Mouse (Mus musculus): ENCODE results near the gene Fbxo47. TPM values are rescaled to one million over a fixed set of nuclear protein-coding genes. Genes with fewer than 3 reads are reported as not detected.

The Fbxo47 gene
- total RNA-seq, 2 experiments from 2014 or later: 1.2 to 1.8 TPM

- TF ChIP-seq CTCF (conservative IDR thresholded peaks at IDR 0.05): no peak
- Histone ChIP-seq H3K4me3 (no peak overlapping the region), H3K27ac (peak overlapping the region; percentile 33)
- no peak for DNase-seq (ENCODE audit: low spot score in 2 of 2)
Observed at GRCm38 (mm10) chr11:97822840-97823603, 60.9 kb downstream of the Fbxo47 start.

DNA sequence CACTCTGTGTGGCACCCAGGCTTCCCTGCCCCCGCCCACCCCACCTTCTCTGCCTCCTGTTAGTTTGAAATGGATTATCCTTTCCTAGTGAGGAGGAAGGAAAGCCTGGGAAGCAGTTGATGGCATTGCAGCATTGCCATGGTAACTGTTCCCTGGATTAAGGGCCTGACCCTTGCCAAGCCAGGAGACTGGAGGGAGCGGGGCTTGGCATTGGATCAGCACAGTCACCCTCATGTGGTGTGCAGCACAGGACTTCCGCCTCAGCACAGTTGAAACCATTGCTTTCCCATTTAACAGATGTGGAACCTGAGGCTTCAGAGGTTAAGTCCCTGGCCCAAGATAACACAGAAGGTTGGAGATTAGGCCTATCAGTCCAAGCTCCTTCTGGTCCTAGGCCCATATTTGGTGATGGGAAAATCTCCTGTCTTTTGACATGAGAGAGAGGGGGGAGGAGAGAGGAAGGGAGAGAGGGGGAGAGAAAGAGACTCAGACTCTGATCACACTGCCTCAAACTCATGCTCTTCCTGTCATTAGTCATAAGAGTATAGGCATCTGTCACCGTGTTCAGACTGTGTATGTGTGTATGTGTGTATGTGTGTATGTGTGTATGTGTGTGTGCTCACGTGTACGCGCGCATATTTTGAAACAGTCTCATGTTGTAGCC is 62.4 kb downstream of the Fbxo47 start:
- Histone ChIP-seq H3K4me3 (no peak overlapping the region), H3K27ac (peak overlapping the region; percentile 28; the same call in 1 of the 2 replicates)
- TF ChIP-seq CTCF (conservative IDR thresholded peaks at IDR 0.05): no peak
- no peak for DNase-seq (ENCODE audit: low spot score in 2 of 2)

- TF ChIP-seq CTCF (conservative IDR thresholded peaks at IDR 0.05): no peak
- Histone ChIP-seq H3K27ac (peak overlapping the region; percentile 21; the same call in 1 of the 2 replicates), H3K4me3 (no peak overlapping the region)
- DNase-seq (ENCODE audit: low spot score in 2 of 2): no peak
Observed at GRCm38 (mm10) chr11:97820840-97821239, 63.1 kb downstream of the Fbxo47 start.

- no peak for TF ChIP-seq CTCF (conservative IDR thresholded peaks at IDR 0.05)
- no peak for DNase-seq (ENCODE audit: low spot score in 2 of 2)
- Histone ChIP-seq H3K27ac (peak overlapping the region; percentile 53; the same call in 1 of the 2 replicates), H3K4me3 (no peak overlapping the region)
Observed at GRCm38 (mm10) chr11:97819923-97820322, 64.0 kb downstream of the Fbxo47 start.

DNA sequence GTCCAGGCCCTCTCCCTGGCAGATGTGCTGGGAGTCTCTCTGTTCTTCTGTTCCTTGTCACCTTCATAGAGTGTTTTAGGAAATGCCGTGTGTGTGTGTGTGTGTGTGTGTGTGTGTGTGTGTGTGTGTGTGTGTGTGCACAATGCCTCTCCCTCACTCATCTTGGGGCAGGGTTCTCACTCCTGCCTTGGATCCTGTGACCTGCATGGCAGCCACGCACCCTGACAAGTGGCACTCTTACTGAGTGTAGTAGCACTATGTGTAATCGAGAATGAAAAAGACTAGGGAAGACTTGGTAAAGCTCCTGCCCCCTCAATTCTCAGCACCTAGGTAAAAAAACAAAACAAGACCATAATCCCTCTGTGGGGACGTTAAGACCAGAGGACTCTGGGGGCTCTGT is 64.9 kb downstream of the Fbxo47 start:
- no peak overlapping the region for H3K4me3 ChIP-seq
- no peak for TF ChIP-seq CTCF (conservative IDR thresholded peaks at IDR 0.05)
- no peak for DNase-seq (ENCODE audit: low spot score in 2 of 2)
- peak overlapping the region; percentile 76 for H3K27ac ChIP-seq

DNA sequence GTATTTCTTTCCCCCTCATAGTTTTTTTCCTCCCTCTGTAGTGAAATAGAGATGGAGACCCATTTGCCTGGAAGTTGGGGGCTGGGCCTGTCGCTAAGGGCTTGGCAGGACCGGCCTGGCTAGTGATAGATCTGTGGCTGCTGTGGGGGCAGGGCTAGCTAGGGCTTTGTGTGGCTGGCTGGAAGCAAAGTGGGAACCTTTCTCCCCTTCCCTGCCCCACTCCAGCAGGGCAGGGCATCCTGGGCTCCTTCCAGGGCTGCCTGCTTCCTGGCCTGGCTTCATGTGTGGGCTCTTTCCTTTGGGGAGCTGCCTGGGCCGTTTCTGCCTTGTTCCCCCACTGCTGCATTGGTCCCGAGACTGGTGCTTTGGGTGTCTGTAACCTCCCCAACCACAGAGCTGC is 65.4 kb downstream of the Fbxo47 start:
- Histone ChIP-seq H3K4me3 (no peak overlapping the region), H3K27ac (peak overlapping the region; percentile 76)
- peak; percentile 41 to 67 for DNase-seq (ENCODE audit: low spot score in 2 of 2)
- no peak for TF ChIP-seq CTCF (conservative IDR thresholded peaks at IDR 0.05)

DNA sequence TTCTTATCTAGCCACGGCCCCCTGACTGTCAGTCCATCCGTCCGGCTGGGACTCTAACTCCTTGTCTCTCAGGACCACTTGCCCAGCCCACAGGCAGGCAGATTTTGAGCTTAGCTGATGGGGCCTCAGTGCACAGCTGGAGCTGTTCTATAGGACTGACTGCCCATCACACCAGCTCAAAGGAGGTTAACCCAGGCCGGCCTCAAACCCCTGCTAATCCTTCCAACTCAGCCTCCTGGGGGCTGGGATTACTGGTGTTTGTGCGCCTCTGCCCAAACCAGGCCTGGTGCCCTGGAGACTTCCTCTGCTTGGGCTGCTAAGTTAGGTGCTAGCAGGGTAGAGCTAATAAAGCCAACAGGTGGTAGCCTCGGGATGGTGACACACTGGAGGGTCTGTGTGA is 66.0 kb downstream of the Fbxo47 start:
- peak overlapping the region; percentile 76; the same call in 1 of the 2 replicates for H3K27ac ChIP-seq
- TF ChIP-seq CTCF (conservative IDR thresholded peaks at IDR 0.05): no peak
- H3K4me3 ChIP-seq: no peak overlapping the region
- DNase-seq (ENCODE audit: low spot score in 2 of 2): no peak

DNA sequence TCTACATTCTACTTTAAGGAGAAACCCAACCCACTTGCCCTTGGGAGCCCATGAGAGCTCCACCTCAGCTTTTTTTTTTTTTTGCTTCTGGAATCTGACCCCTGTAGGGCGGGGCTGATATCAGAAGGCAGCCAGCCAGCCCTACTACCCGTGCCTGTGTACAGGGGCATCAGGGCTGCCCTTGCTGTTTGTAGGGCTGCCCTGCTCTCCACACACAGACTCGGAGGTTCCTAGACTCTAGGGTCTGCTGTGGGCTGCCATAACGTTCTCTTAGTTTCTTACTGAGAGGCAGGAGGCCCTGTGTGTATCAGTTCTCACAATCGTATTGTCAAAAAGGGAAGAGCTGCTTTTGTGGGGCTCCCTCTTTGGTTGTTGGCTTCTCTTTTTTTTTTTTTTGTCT is 66.6 kb downstream of the Fbxo47 start:
- DNase-seq (ENCODE audit: low spot score in 2 of 2): no peak
- peak overlapping the region; percentile 76; the same call in 1 of the 2 replicates for H3K27ac ChIP-seq
- no peak for TF ChIP-seq CTCF (conservative IDR thresholded peaks at IDR 0.05)
- no peak overlapping the region for H3K4me3 ChIP-seq

GRCm38 (mm10) chr11:97816916-97817315 is 67.0 kb downstream of the Fbxo47 start:
- no peak for DNase-seq (ENCODE audit: low spot score in 2 of 2)
- no peak for TF ChIP-seq CTCF (conservative IDR thresholded peaks at IDR 0.05)
- H3K4me3 ChIP-seq: no peak overlapping the region
- peak overlapping the region; percentile 76; the same call in 1 of the 2 replicates for H3K27ac ChIP-seq

GRCm38 (mm10) chr11:97816176-97816575 is 67.8 kb downstream of the Fbxo47 start:
- DNase-seq (ENCODE audit: low spot score in 2 of 2): no peak
- TF ChIP-seq CTCF (conservative IDR thresholded peaks at IDR 0.05): no peak
- Histone ChIP-seq H3K4me3 (no peak overlapping the region), H3K27ac (no peak overlapping the region)

DNA sequence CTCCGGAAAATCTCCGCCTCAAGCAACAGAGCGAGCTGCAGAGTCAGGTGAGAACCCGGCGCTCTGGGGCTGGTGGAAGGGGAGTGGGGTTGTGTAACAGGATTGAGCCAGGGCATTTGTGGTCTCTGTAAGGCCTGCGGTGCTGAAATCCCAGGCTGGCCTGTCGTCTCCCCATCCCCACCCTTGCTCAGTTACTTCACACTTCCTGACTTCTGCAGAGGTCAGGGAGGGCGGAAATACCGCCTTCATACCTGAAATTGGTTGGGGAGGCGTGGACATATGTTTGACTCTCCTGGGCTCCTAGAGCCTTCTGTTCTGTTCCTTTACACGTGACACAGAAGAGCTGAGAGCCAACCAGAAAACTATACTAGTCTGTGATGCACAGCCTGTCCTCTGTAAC is 68.2 kb downstream of the Fbxo47 start:
- TF ChIP-seq CTCF (conservative IDR thresholded peaks at IDR 0.05): no peak
- no peak overlapping the region for H3K4me3 ChIP-seq
- no peak for DNase-seq (ENCODE audit: low spot score in 2 of 2)
- no peak overlapping the region for H3K27ac ChIP-seq

DNA sequence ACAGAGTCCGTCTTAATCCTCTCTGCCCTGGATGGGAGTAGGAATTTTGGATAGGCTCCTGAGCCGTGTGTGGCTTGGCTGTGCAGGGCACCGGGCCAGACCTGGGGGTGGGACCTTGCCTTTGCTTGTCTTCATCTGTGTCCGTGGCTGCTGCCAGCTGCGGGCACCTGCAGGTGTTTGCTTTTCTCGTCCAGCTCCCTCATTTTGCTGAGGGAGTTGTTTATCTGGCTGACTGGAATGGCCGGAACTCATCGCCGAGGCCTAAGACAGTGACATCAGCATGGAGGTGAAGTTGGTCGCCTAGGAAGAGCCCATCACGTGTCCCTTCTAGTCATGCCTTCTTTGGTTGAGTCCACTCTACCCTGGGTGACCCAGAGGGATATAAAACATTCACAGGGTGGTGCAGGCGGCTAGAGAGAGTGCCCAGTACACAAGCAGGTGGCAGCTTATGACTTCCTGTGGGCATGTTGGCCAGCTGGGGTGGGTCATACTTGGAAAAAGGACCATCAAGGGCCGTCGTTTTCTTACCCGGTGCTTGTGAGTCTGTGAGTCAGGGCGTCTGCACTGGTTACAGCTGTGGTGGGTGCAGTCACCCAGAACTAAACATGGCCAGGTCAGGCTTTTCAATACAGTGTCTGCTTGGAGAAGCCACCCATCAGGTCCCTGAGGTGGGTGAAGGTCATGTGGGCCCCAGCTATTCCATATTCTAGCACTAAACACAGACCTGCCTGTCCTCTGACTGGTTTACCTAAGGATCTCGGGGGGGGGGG is 70.0 kb downstream of the Fbxo47 start:
- no peak for TF ChIP-seq CTCF (conservative IDR thresholded peaks at IDR 0.05)
- DNase-seq (ENCODE audit: low spot score in 2 of 2): no peak
- Histone ChIP-seq H3K4me3 (no peak overlapping the region), H3K27ac (peak overlapping the region; percentile 93; the same call in 1 of the 2 replicates)

GRCm38 (mm10) chr11:97813085-97813484 is 70.9 kb downstream of the Fbxo47 start:
- no peak for DNase-seq (ENCODE audit: low spot score in 2 of 2)
- Histone ChIP-seq H3K27ac (peak overlapping the region; percentile 93), H3K4me3 (peak overlapping the region; percentile 44; the same call in 1 of the 2 replicates)
- TF ChIP-seq CTCF (conservative IDR thresholded peaks at IDR 0.05): no peak
